Mouse (Mus musculus): Measurements from ENCODE around the gene Ahdc1. TPM values are rescaled to one million over a fixed set of nuclear protein-coding genes. Genes with fewer than 3 reads are reported as not detected.

The Ahdc1 gene
- total and polyA plus RNA-seq, 3 experiments, result 2.5 to 8.8 TPM; not detected in 1

DNA sequence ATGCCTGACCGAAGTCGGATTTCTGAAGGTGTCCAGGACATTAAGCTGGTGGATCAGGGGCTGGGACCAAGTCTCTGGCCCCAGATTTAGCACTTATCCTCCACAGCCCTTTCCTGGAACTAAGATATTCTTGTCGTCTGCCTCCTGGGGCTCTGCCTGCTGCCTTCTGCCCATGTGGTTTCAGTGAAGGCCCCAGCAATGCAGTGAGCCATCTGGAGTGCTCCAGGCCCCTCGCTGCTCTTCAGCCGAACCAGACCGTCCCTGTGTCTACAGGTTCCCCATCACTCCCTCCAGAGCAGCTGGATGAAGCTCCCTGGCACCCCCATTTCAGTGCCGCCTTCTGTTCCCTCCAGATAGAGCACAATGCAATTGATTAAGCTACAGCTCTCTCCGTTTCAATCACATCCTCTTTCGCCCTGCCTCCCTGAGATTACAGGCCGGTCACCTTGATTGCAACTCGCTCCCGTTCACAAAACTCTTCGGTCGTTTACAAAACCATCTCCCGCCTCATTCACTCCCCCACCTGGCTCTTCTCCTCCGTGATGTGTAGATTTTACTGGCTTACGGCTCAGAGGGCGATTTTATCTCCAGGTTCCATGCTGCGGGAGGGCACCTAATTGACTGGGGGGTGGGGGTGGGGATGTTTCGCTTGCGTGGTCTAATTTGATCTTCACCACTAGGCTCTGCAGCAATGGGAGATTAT, 7.6 kb upstream of the Ahdc1 start:
- no peaks in the 10 kb centered on the region for H3K79me2 ChIP-seq (ENCODE audit: control insufficient read depth, insufficient read depth, low read length, poor library complexity)
- peaks cover 0 to 3% of the 10 kb centered on the region in 2 experiments; a peak in 3 of 4 replicates for H3K27me3 ChIP-seq (ENCODE audit: control insufficient read depth in 1 of 2, insufficient read depth in 2 of 2, low read length in 2 of 2)
- H3K36me3 ChIP-seq (ENCODE audit: control insufficient read depth in 1 of 2, insufficient read depth in 2 of 2, low read length in 2 of 2), result no peaks in the 10 kb centered on the region
- H3K27ac ChIP-seq (ENCODE audit: control insufficient read depth, low read depth, low read length), result no peak overlapping the region
- no peak overlapping the region for H3K4me3 ChIP-seq (ENCODE audit: control insufficient read depth in 1 of 2, insufficient read depth in 1 of 2, low read depth in 2 of 2, low read length in 2 of 2)
- no peak for DNase-seq (ENCODE audit: low read depth, low spot score)
- H3K4me1 ChIP-seq (ENCODE audit: control insufficient read depth in 1 of 2, insufficient read depth in 2 of 2, low read length in 2 of 2), result peaks cover 5 to 13% of the 10 kb centered on the region in 2 experiments; a peak in 2 of 4 replicates
- no peaks in the 10 kb centered on the region for H3K9me3 ChIP-seq (replicated peaks; ENCODE audit: insufficient read depth, low read length)
- TF ChIP-seq GABPA (IDR thresholded peaks at IDR 0.05; ENCODE audit: low read depth, low read length) (no peak), MEF2A (IDR thresholded peaks at IDR 0.05; ENCODE audit: extremely low read depth, insufficient replicate concordance, low read depth, low read length, poor library complexity, severe bottlenecking) (no peak), UBTF (IDR thresholded peaks at IDR 0.05; ENCODE audit: borderline replicate concordance, insufficient read depth, low read depth, low read length) (no peak), GATA1 (IDR thresholded peaks at IDR 0.05; ENCODE audit: low read depth, low read length) (no peak), E2F4 (IDR thresholded peaks at IDR 0.05; ENCODE audit: borderline replicate concordance, low read depth, low read length) (no peak)
- no peak overlapping the region for H3K9ac ChIP-seq (ENCODE audit: control insufficient read depth, low read depth, low read length, poor library complexity, severe bottlenecking)

- Histone ChIP-seq H3K36me3 (ENCODE audit: control insufficient read depth in 1 of 2, insufficient read depth in 2 of 2, low read length in 2 of 2) (no peaks in the 10 kb centered on the region), H3K79me2 (ENCODE audit: control insufficient read depth, insufficient read depth, low read length, poor library complexity) (no peaks in the 10 kb centered on the region), H3K4me1 (ENCODE audit: control insufficient read depth in 1 of 2, insufficient read depth in 2 of 2, low read length in 2 of 2) (peaks cover 8 to 13% of the 10 kb centered on the region in 2 experiments; a peak in 2 of 4 replicates), H3K27me3 (ENCODE audit: control insufficient read depth in 1 of 2, insufficient read depth in 2 of 2, low read length in 2 of 2) (peaks cover 0 to 3% of the 10 kb centered on the region in 2 experiments; a peak in 3 of 4 replicates), H3K9ac (ENCODE audit: control insufficient read depth, low read depth, low read length, poor library complexity, severe bottlenecking) (no peak overlapping the region), H3K9me3 (replicated peaks; ENCODE audit: insufficient read depth, low read length) (no peaks in the 10 kb centered on the region), H3K27ac (ENCODE audit: control insufficient read depth, low read depth, low read length) (no peak overlapping the region), H3K4me3 (ENCODE audit: control insufficient read depth in 1 of 2, insufficient read depth in 1 of 2, low read depth in 2 of 2, low read length in 2 of 2) (no peak overlapping the region)
- TF ChIP-seq ZC3H11A (IDR thresholded peaks at IDR 0.05; ENCODE audit: low read depth, low read length) (peak; percentile 94), GATA1 (IDR thresholded peaks at IDR 0.05; ENCODE audit: low read depth, low read length) (0 out of 2 replicates have a peak, but pooled peaks have one; percentile 22), MXI1 (IDR thresholded peaks at IDR 0.05; ENCODE audit: low read depth, low read length) (peak; percentile 18; the same call in 1 of the 2 replicates), MAZ (IDR thresholded peaks at IDR 0.05; ENCODE audit: low read depth, low read length) (peak; percentile 38; the same call in 1 of the 2 replicates), CTCF (IDR thresholded peaks at IDR 0.05 in 2 of 3, conservative IDR thresholded peaks at IDR 0.05 in 1 of 3; ENCODE audit: control insufficient read depth in 1 of 3, insufficient read depth in 1 of 3, low read depth in 2 of 3, low read length in 3 of 3, poor library complexity in 1 of 3, severe bottlenecking in 1 of 3) (peak; percentile 86 to 100 (median 98)), JUND (IDR thresholded peaks at IDR 0.05; ENCODE audit: low read depth, low read length) (no peak), SIN3A (IDR thresholded peaks at IDR 0.05; ENCODE audit: low read length) (peak; percentile 72), E2F4 (IDR thresholded peaks at IDR 0.05; ENCODE audit: borderline replicate concordance, low read depth, low read length) (no peak), RCOR1 (IDR thresholded peaks at IDR 0.05; ENCODE audit: low read depth, low read length) (0 out of 2 replicates have a peak, but pooled peaks have one; percentile 47), GABPA (IDR thresholded peaks at IDR 0.05; ENCODE audit: low read depth, low read length) (no peak), SMC3 (IDR thresholded peaks at IDR 0.05; ENCODE audit: low read depth, low read length) (peak; percentile 93), KAT2A (conservative IDR thresholded peaks at IDR 0.05; ENCODE audit: low read depth, low read length) (no peak), EP300 (IDR thresholded peaks at IDR 0.05; ENCODE audit: low read depth in 1 of 2, low read length in 2 of 2) (0 out of 4 replicates have a peak, but pooled peaks of 1 of the 2 experiments have one; percentile 15), ZNF384 (IDR thresholded peaks at IDR 0.05; ENCODE audit: low read depth, low read length) (peak; percentile 72), RAD21 (IDR thresholded peaks at IDR 0.05; ENCODE audit: low read depth, low read length) (peak; percentile 99), BHLHE40 (IDR thresholded peaks at IDR 0.05; ENCODE audit: borderline replicate concordance, low read depth, low read length) (0 out of 2 replicates have a peak, but pooled peaks have one; percentile 38)
- peak; percentile 85 for DNase-seq (ENCODE audit: low read depth, low spot score)
Measured at GRCm38 (mm10) chr4:133005233-133005632, 5.8 kb upstream of the Ahdc1 start.

All from MEL (cell line).